Mouse (Mus musculus) small intestine, adult 2 months (tissue): ENCODE measurements around the gene H2-Q10.

ENCODE experiments used
- CTCF ChIP-seq: fragments of 200-500 bp; IDR thresholded peaks from 2 replicates; pipeline ENCODE4 v1.5.1; 2012; ENCODE audit warnings: low read depth, mild to moderate bottlenecking, control low read depth, inconsistent platforms, low read length, moderate library complexity, mixed read lengths; ENCODE audit not compliant: insufficient replicate concordance, insufficient read length; ENCODE audit errors: extremely low read depth
- POLR2A ChIP-seq: fragments of 200-500 bp; IDR thresholded peaks from 2 replicates; pipeline ENCODE4 v1.6.1; 2012; ENCODE audit warnings: low read depth, mild to moderate bottlenecking, control low read depth, inconsistent platforms, low read length, moderate library complexity

- TF ChIP-seq POLR2A (no peak), CTCF (no peak)
Observed at GRCm38 (mm10) chr17:35503849-35504248, 34.0 kb downstream of the H2-Q10 start.
